Mouse (Mus musculus): ENCODE data around the gene Olfr600. TPM values are rescaled to one million over a fixed set of nuclear protein-coding genes. Genes with fewer than 3 reads are reported as not detected.

Gene Olfr600
- polyA plus RNA-seq, 1 experiment from 2014 or later, result not detected

Other genes with a start within 250 kb of the Olfr600 start
- gene Olfr586, start 224.0 kb downstream of the Olfr600 start, polyA plus RNA-seq (2015; fragmentation: Nextera tagmentation; extraction: Ambion mirVana), result not detected in 2 replicates
- gene Olfr588-ps1, start 208.8 kb downstream of the Olfr600 start, polyA plus RNA-seq (2015; fragmentation: Nextera tagmentation; extraction: Ambion mirVana), result not detected in 2 replicates
- not detected in 2 replicates for gene Olfr589, start 193.3 kb downstream of the Olfr600 start, polyA plus RNA-seq (2015; fragmentation: Nextera tagmentation; extraction: Ambion mirVana)
- gene Olfr591, start 171.3 kb downstream of the Olfr600 start, polyA plus RNA-seq (2015; fragmentation: Nextera tagmentation; extraction: Ambion mirVana), result not detected in 2 replicates
- not detected in 2 replicates for gene Olfr592, start 164.9 kb downstream of the Olfr600 start, polyA plus RNA-seq (2015; fragmentation: Nextera tagmentation; extraction: Ambion mirVana)
- gene Olfr593, start 137.8 kb downstream of the Olfr600 start, polyA plus RNA-seq (2015; fragmentation: Nextera tagmentation; extraction: Ambion mirVana), result not detected in 2 replicates
- not detected in 2 replicates for gene Olfr594, start 132.7 kb downstream of the Olfr600 start, polyA plus RNA-seq (2015; fragmentation: Nextera tagmentation; extraction: Ambion mirVana)
- not detected in 2 replicates for gene Usp17ld, start 97.2 kb downstream of the Olfr600 start, polyA plus RNA-seq (2015; fragmentation: Nextera tagmentation; extraction: Ambion mirVana)
- not detected in 2 replicates for gene Olfr596, start 44.0 kb downstream of the Olfr600 start, polyA plus RNA-seq (2015; fragmentation: Nextera tagmentation; extraction: Ambion mirVana)
- gene Olfr597, start 33.4 kb downstream of the Olfr600 start, polyA plus RNA-seq (2015; fragmentation: Nextera tagmentation; extraction: Ambion mirVana), result not detected in 2 replicates
- gene Olfr598, start 26.1 kb downstream of the Olfr600 start, polyA plus RNA-seq (2015; fragmentation: Nextera tagmentation; extraction: Ambion mirVana), result not detected in 2 replicates
- gene Olfr599, start 13.8 kb downstream of the Olfr600 start, polyA plus RNA-seq (2015; fragmentation: Nextera tagmentation; extraction: Ambion mirVana), result not detected in 2 replicates
- gene Olfr601, start 13.0 kb upstream of the Olfr600 start, polyA plus RNA-seq (2015; fragmentation: Nextera tagmentation; extraction: Ambion mirVana), result not detected in 2 replicates
- gene Olfr603, start 36.5 kb upstream of the Olfr600 start, polyA plus RNA-seq (2015; fragmentation: Nextera tagmentation; extraction: Ambion mirVana), result not detected in 2 replicates
- not detected in 2 replicates for gene Usp17lc, start 65.4 kb upstream of the Olfr600 start, polyA plus RNA-seq (2015; fragmentation: Nextera tagmentation; extraction: Ambion mirVana)
- not detected in 2 replicates for gene Olfr605, start 95.8 kb upstream of the Olfr600 start, polyA plus RNA-seq (2015; fragmentation: Nextera tagmentation; extraction: Ambion mirVana)
- gene Olfr606, start 99.4 kb upstream of the Olfr600 start, polyA plus RNA-seq (2015; fragmentation: Nextera tagmentation; extraction: Ambion mirVana), result not detected in 2 replicates
- not detected in 2 replicates for gene Olfr607, start 114.5 kb upstream of the Olfr600 start, polyA plus RNA-seq (2015; fragmentation: Nextera tagmentation; extraction: Ambion mirVana)
- gene Olfr608, start 120.2 kb upstream of the Olfr600 start, polyA plus RNA-seq (2015; fragmentation: Nextera tagmentation; extraction: Ambion mirVana), result not detected in 2 replicates
- not detected in 2 replicates for gene Olfr609, start 148.4 kb upstream of the Olfr600 start, polyA plus RNA-seq (2015; fragmentation: Nextera tagmentation; extraction: Ambion mirVana)
- not detected in 2 replicates for gene Olfr610, start 162.5 kb upstream of the Olfr600 start, polyA plus RNA-seq (2015; fragmentation: Nextera tagmentation; extraction: Ambion mirVana)
- not detected in 2 replicates for gene Olfr611, start 171.2 kb upstream of the Olfr600 start, polyA plus RNA-seq (2015; fragmentation: Nextera tagmentation; extraction: Ambion mirVana)
- gene Olfr612, start 193.0 kb upstream of the Olfr600 start, polyA plus RNA-seq (2015; fragmentation: Nextera tagmentation; extraction: Ambion mirVana), result not detected in 2 replicates
- not detected in 2 replicates for gene Olfr613, start 198.4 kb upstream of the Olfr600 start, polyA plus RNA-seq (2015; fragmentation: Nextera tagmentation; extraction: Ambion mirVana)
- not detected in 2 replicates for gene Olfr615, start 206.4 kb upstream of the Olfr600 start, polyA plus RNA-seq (2015; fragmentation: Nextera tagmentation; extraction: Ambion mirVana)
- gene Olfr616, start 219.5 kb upstream of the Olfr600 start, polyA plus RNA-seq (2015; fragmentation: Nextera tagmentation; extraction: Ambion mirVana), result not detected in 2 replicates
- not detected in 2 replicates for gene Olfr617, start 223.4 kb upstream of the Olfr600 start, polyA plus RNA-seq (2015; fragmentation: Nextera tagmentation; extraction: Ambion mirVana)
- not detected in 2 replicates for gene Olfr618, start 240.4 kb upstream of the Olfr600 start, polyA plus RNA-seq (2015; fragmentation: Nextera tagmentation; extraction: Ambion mirVana)